Mouse (Mus musculus) cortical plate, adult 2 months (tissue): ENCODE results near the gene Slc39a12. TPM values are rescaled to one million over a fixed set of nuclear protein-coding genes. Genes with fewer than 3 reads are reported as not detected.

Experiments
- H3K27ac ChIP-seq: fragments of 200-500 bp; 2 replicates; pipeline ENCODE4 v1.5.1; 2012; ENCODE audit warnings: low read length, control low read depth, inconsistent platforms; ENCODE audit not compliant: insufficient read depth
- H3K4me1 ChIP-seq: fragments of 200-500 bp; 2 replicates; pipeline ENCODE4 v1.6.1; 2011; ENCODE audit warnings: low read length; ENCODE audit not compliant: control insufficient read depth, insufficient read depth
- H3K4me3 ChIP-seq: fragments of 200-500 bp; 2 replicates; pipeline ENCODE4 v1.5.1; 2011; ENCODE audit warnings: mild to moderate bottlenecking, low read length, control low read depth; ENCODE audit not compliant: insufficient read depth
- CTCF ChIP-seq: fragments of 200-500 bp; IDR thresholded peaks from 2 replicates; pipeline ENCODE4 v1.5.1; 2011; ENCODE audit warnings: mild to moderate bottlenecking, control low read depth, low read length; ENCODE audit not compliant: insufficient read depth; ENCODE audit errors: extremely low read depth
- POLR2A ChIP-seq: fragments of 200-500 bp; IDR thresholded peaks from 2 replicates; pipeline ENCODE4 v1.6.1; 2011; ENCODE audit warnings: mild to moderate bottlenecking, low read length, control low read depth; ENCODE audit not compliant: insufficient read depth; ENCODE audit errors: extremely low read depth
- polyA plus RNA-seq: library from polyadenylated mRNA; depleted of rRNA; stranded (reverse); fragments of >200 nt; gene quantifications from 2 replicates; pipeline ENCODE4 v1.2.3, GENCODE M21; 2012; rRNA removed

Gene Slc39a12
- polyA plus RNA-seq, 1 experiment, result 54.3 TPM

GRCm38 (mm10) chr2:14543773-14544172, 155.7 kb downstream of the Slc39a12 start:
- no peak for TF ChIP-seq CTCF
- TF ChIP-seq POLR2A, result no peak
- no peak overlapping the region for H3K4me3 ChIP-seq
- H3K4me1 ChIP-seq, result no peaks in the 10 kb centered on the region
- no peak overlapping the region for H3K27ac ChIP-seq

Other genes with a start within 250 kb of the Slc39a12 start
- 0.25 TPM in 2 replicates for gene Tmem236, start 213.8 kb upstream of the Slc39a12 start, polyA plus RNA-seq
- 1.5 and 1.8 TPM in 2 replicates for gene Mrc1, start 158.9 kb upstream of the Slc39a12 start, polyA plus RNA-seq
- gene Cacnb2, start 214.8 kb downstream of the Slc39a12 start, polyA plus RNA-seq, result 32.0 and 34.1 TPM in 2 replicates